Mouse (Mus musculus): Measurements from ENCODE around the gene Olfr15. TPM values are rescaled to one million over a fixed set of nuclear protein-coding genes. Genes with fewer than 3 reads are reported as not detected.
A peak's percentile ranks its signal among the peaks of the same experiment; 100 is the strongest.

Gene Olfr15
- polyA plus RNA-seq, 1 experiment, result not detected

GRCm38 (mm10) chr16:3884201-3885064 is 53.8 kb downstream of the Olfr15 start, which contains the start of the genes Zfp597 and Gm20695:
Zfp597 (minus strand) TSS chr16:3884561.
Gm20695 (plus strand) TSS chr16:3884648.
- no peaks in the 10 kb centered on the region for H3K27me3 ChIP-seq (ENCODE audit: control insufficient read depth, insufficient read depth, low read length)
- H3K27ac ChIP-seq (ENCODE audit: insufficient read depth, low read length), result peak within 1 kb of the TSS; percentile 95
- DNase-seq, result peak; percentile 96
- under 1% methylated on average over 88 of the region's 88 CpGs for WGBS
- peaks cover 14% of the 10 kb centered on the region for H3K4me1 ChIP-seq (ENCODE audit: control insufficient read depth, insufficient read depth, low read length)
- peak; percentile 68; the same call in 1 of the 2 replicates for TF ChIP-seq POLR2A (IDR thresholded peaks at IDR 0.05; ENCODE audit: borderline replicate concordance, insufficient read depth, low read length)
- no peak for TF ChIP-seq CTCF (IDR thresholded peaks at IDR 0.05; ENCODE audit: borderline replicate concordance, insufficient read depth, low read depth, low read length)
- peak within 1 kb of the TSS; percentile 99 for H3K4me3 ChIP-seq (replicated peaks; ENCODE audit: insufficient read depth, low read depth, low read length)

GRCm38 (mm10) chr16:3885065-3885670 is 54.5 kb downstream of the Olfr15 start:
- Histone ChIP-seq H3K27ac (ENCODE audit: insufficient read depth, low read length) (peak overlapping the region; percentile 95), H3K4me3 (replicated peaks; ENCODE audit: insufficient read depth, low read depth, low read length) (peak overlapping the region; percentile 84), H3K4me1 (ENCODE audit: control insufficient read depth, insufficient read depth, low read length) (peaks cover 14% of the 10 kb centered on the region), H3K27me3 (ENCODE audit: control insufficient read depth, insufficient read depth, low read length) (no peaks in the 10 kb centered on the region)
- TF ChIP-seq CTCF (IDR thresholded peaks at IDR 0.05; ENCODE audit: borderline replicate concordance, insufficient read depth, low read depth, low read length) (no peak), POLR2A (IDR thresholded peaks at IDR 0.05; ENCODE audit: borderline replicate concordance, insufficient read depth, low read length) (no peak)
- peak in 1 of 2 experiments; percentile 38 for DNase-seq
- WGBS, result under 1% methylated on average over 10 of the region's 10 CpGs

- TF ChIP-seq CTCF (IDR thresholded peaks at IDR 0.05; ENCODE audit: borderline replicate concordance, insufficient read depth, low read depth, low read length) (no peak), POLR2A (IDR thresholded peaks at IDR 0.05; ENCODE audit: borderline replicate concordance, insufficient read depth, low read length) (no peak)
- Histone ChIP-seq H3K27ac (ENCODE audit: insufficient read depth, low read length) (no peak overlapping the region), H3K27me3 (ENCODE audit: control insufficient read depth, insufficient read depth, low read length) (no peaks in the 10 kb centered on the region), H3K4me3 (replicated peaks; ENCODE audit: insufficient read depth, low read depth, low read length) (no peak overlapping the region), H3K4me1 (ENCODE audit: control insufficient read depth, insufficient read depth, low read length) (peaks cover 6% of the 10 kb centered on the region; the same call in 1 of the 2 replicates)
- WGBS, result 91% methylated on average over 14 of the region's 14 CpGs
- no peak for DNase-seq
Measured at GRCm38 (mm10) chr16:3891621-3892295, 61.1 kb downstream of the Olfr15 start.

- 60% methylated on average over 3 of the region's 3 CpGs for WGBS
- TF ChIP-seq CTCF (IDR thresholded peaks at IDR 0.05; ENCODE audit: borderline replicate concordance, insufficient read depth, low read depth, low read length), result no peak
- H3K27ac ChIP-seq (ENCODE audit: insufficient read depth, low read length), result no peak overlapping the region
- no peaks in the 10 kb centered on the region; the same call in 1 of the 2 replicates for H3K4me1 ChIP-seq (ENCODE audit: control insufficient read depth, insufficient read depth, low read length)
- H3K4me3 ChIP-seq (replicated peaks; ENCODE audit: insufficient read depth, low read depth, low read length), result no peak overlapping the region
- no peak for DNase-seq
- no peaks in the 10 kb centered on the region for H3K27me3 ChIP-seq (ENCODE audit: control insufficient read depth, insufficient read depth, low read length)
Measured at GRCm38 (mm10) chr16:3893739-3894138, 63.1 kb downstream of the Olfr15 start.

Other genes starting within 250 kb of the Olfr15 start
- gene Olfr161, start 239.8 kb upstream of the Olfr15 start, polyA plus RNA-seq (2012; rRNA removed), result not detected in 2 replicates
- not detected in 2 replicates for gene Mefv, start 112.8 kb upstream of the Olfr15 start, polyA plus RNA-seq (2012; rRNA removed)
- gene Zfp263, start 86.8 kb upstream of the Olfr15 start, polyA plus RNA-seq (2012; rRNA removed), result 18.5 and 19.6 TPM in 2 replicates
- gene Zfp174, start 16.4 kb downstream of the Olfr15 start, polyA plus RNA-seq (2012; rRNA removed), result 1.8 and 2.2 TPM in 2 replicates
- gene Naa60, start 41.5 kb downstream of the Olfr15 start, polyA plus RNA-seq (2012; rRNA removed), result 115 and 116 TPM in 2 replicates
- gene Zfp597, start 53.7 kb downstream of the Olfr15 start, polyA plus RNA-seq (2012; rRNA removed), result 14.1 and 14.3 TPM in 2 replicates
- 0.69 and 1.4 TPM in 2 replicates for gene Gm20695, start 53.8 kb downstream of the Olfr15 start, polyA plus RNA-seq (2012; rRNA removed)
- 4.8 and 5.8 TPM in 2 replicates for gene 1700037C18Rik, start 77.8 kb downstream of the Olfr15 start, polyA plus RNA-seq (2012; rRNA removed)
- gene Cluap1, start 77.9 kb downstream of the Olfr15 start, polyA plus RNA-seq (2012; rRNA removed), result 24.6 and 26.5 TPM in 2 replicates
- gene Nlrc3, start 145.8 kb downstream of the Olfr15 start, polyA plus RNA-seq (2012; rRNA removed), result 2.2 and 2.7 TPM in 2 replicates
- gene Slx4, start 172.9 kb downstream of the Olfr15 start, polyA plus RNA-seq (2012; rRNA removed), result 39.9 and 43.4 TPM in 2 replicates
- gene Dnase1, start 206.1 kb downstream of the Olfr15 start, polyA plus RNA-seq (2012; rRNA removed), result 0.20 TPM in 1 of 2 replicates, not detected in the other
- gene Trap1, start 246.9 kb downstream of the Olfr15 start, polyA plus RNA-seq (2012; rRNA removed), result 94.5 and 104 TPM in 2 replicates